Mouse (Mus musculus) adrenal gland, postnatal 4 days (tissue): ENCODE results near the gene Zbtb2. TPM values are rescaled to one million over a fixed set of nuclear protein-coding genes. Genes with fewer than 3 reads are reported as not detected.

ENCODE experiments used
- DNase-seq, 2 experiments: peaks; one replicate each; pipeline ENCODE4 v3.0.0; 2021 to 2022; ENCODE audit warnings: low spot score in 2 of 2, mixed read lengths in 2 of 2
- total RNA-seq, 2 experiments: library from RNA; stranded (reverse); gene quantifications; 2 replicates each; pipeline ENCODE4 v1.2.3; 2021

Gene Zbtb2
- total RNA-seq, 2 experiments from 2014 or later = 11.1 to 13.4 TPM

GRCm38 (mm10) chr10:4334039-4334683 is 53.7 kb downstream of the Zbtb2 start:
- DNase-seq = peak; percentile 64 to 74

- no peak for DNase-seq
These were observed 54.6 kb downstream of the Zbtb2 start for GRCm38 (mm10) chr10:4333319-4333718.

GRCm38 (mm10) chr10:4332228-4332979 is 55.5 kb downstream of the Zbtb2 start:
- no peak for DNase-seq

GRCm38 (mm10) chr10:4327716-4328115 is 60.2 kb downstream of the Zbtb2 start:
- DNase-seq = no peak

- DNase-seq = no peak
These were observed 62.3 kb downstream of the Zbtb2 start for GRCm38 (mm10) chr10:4325562-4325961.

- DNase-seq = no peak
These were observed 64.0 kb downstream of the Zbtb2 start for GRCm38 (mm10) chr10:4323885-4324284.

Other genes with a start within 250 kb of the Zbtb2 start
- gene Akap12, start 121.7 kb downstream of the Zbtb2 start, total RNA-seq = 10 to 100 TPM; 58.7 to 74.8 TPM
- gene Rmnd1, start 44.3 kb upstream of the Zbtb2 start, total RNA-seq = 10 to 100 TPM; 46.8 to 49.4 TPM
- 10 to 100 TPM; 20.0 to 21.6 TPM for gene Armt1, start 44.4 kb upstream of the Zbtb2 start, total RNA-seq
- gene Ccdc170, start 94.4 kb upstream of the Zbtb2 start, total RNA-seq = 1 to 10 TPM in 1 of 2 experiments, under 1 TPM in 1; 0.79 to 2.0 TPM
- 10 to 100 TPM in 1 of 2 experiments, 1 to 10 TPM in 1; 9.5 to 11.0 TPM for gene Esr1, start 223.5 kb upstream of the Zbtb2 start, total RNA-seq